Mouse (Mus musculus) embryo, embryonic 11 days (tissue): ENCODE data around the gene Zfp37.
A peak's percentile ranks its signal among the peaks of the same experiment; 100 is the strongest.
"Not testable (repeated sequence)": the region's sequence is repeated elsewhere in the genome, so short reads cannot be mapped to it uniquely, and the experiment has no call there.

ENCODE experiments used
- DNase-seq: peaks from one replicate; pipeline ENCODE4 v3.0.0-alpha.2; 2015

Zfp37 gene

GRCm38 (mm10) chr4:62208696-62209380 is 22.0 kb downstream of the Zfp37 start:
- DNase-seq: peak; percentile 34

- peak; percentile 95 for DNase-seq
These were observed 22.8 kb downstream of the Zfp37 start for GRCm38 (mm10) chr4:62207851-62208695.

GRCm38 (mm10) chr4:62199923-62200529 is 30.8 kb downstream of the Zfp37 start:
- DNase-seq: no peak

GRCm38 (mm10) chr4:62188778-62189177 is 42.1 kb downstream of the Zfp37 start:
- no peak for DNase-seq

- DNase-seq: peak; percentile 35
These were observed 53.6 kb downstream of the Zfp37 start for GRCm38 (mm10) chr4:62177282-62177681.

GRCm38 (mm10) chr4:62174471-62174870 is 56.4 kb downstream of the Zfp37 start:
- DNase-seq: no peak

- DNase-seq: not testable (repeated sequence)
These were observed 63.2 kb downstream of the Zfp37 start for GRCm38 (mm10) chr4:62167636-62168035.

GRCm38 (mm10) chr4:62158401-62158800 is 72.4 kb downstream of the Zfp37 start:
- no peak for DNase-seq

- DNase-seq: no peak
These were observed 80.0 kb downstream of the Zfp37 start, which contains the start of gene Mup21 for GRCm38 (mm10) chr4:62150811-62151210. Gene Mup21 (minus strand): TSS chr4:62150863.
